Mouse (Mus musculus): ENCODE results near the gene Nrxn1. TPM values are rescaled to one million over a fixed set of nuclear protein-coding genes. Genes with fewer than 3 reads are reported as not detected.
"Not testable (repeated sequence)": the region's sequence is repeated elsewhere in the genome, so short reads cannot be mapped to it uniquely, and the experiment has no call there.

The Nrxn1 gene
- polyA plus RNA-seq, 1 experiment from 2014 or later: 5.4 TPM

DNA sequence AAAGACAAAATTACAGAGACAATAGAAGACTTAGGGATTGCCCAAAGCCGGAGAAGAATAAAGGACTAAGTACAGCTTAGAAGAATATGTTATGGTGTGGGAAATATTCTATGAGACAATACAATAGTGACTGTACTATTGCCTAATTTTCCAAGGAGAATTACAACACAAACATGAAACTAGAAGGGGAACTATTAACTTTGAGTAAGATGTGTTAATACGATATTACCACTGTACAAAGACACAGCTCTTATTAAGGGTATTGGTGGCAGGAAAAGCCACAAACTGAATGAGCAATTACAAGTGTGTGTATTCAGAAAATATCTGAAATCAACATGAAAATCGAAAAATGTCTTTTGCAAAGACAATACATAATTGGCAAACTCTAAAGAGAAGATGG, 853.9 kb downstream of the Nrxn1 start:
- Histone ChIP-seq H3K4me1 (no peaks in the 10 kb centered on the region), H3K9me3 (replicated peaks) (no peaks in the 10 kb centered on the region), H3K36me3 (no peaks in the 10 kb centered on the region), H3K4me3 (replicated peaks) (no peak overlapping the region), H3K4me2 (no peak overlapping the region), H3K27me3 (no peaks in the 10 kb centered on the region), H3K27ac (no peak overlapping the region), H3K9ac (no peak overlapping the region)
- WGBS: 84% methylated on average over 3 of the region's 3 CpGs
- no peak for ATAC-seq (replicated peaks; ENCODE audit: low FRiP score)

DNA sequence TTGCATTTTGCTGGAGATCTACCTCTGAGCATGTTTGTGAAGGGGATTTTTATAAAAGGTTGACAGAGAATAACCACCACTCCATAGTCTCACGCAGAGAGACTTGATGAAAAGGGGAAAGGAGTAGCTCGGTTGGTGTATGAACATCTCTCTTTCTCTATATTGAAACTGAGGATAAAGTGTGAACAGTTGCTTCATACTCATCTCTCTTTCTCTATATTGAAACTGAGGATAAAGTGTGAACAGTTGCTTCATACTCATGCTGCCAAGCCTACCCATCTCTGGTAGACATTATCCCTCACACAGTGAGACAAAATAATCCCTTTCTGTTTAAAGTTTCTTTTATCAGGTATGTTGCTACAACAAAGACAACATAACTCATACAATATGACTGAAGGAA, 854.4 kb downstream of the Nrxn1 start:
- Histone ChIP-seq H3K9ac (no peak overlapping the region), H3K27me3 (no peaks in the 10 kb centered on the region)
- 91% methylated on average over 2 of the region's 2 CpGs for WGBS

DNA sequence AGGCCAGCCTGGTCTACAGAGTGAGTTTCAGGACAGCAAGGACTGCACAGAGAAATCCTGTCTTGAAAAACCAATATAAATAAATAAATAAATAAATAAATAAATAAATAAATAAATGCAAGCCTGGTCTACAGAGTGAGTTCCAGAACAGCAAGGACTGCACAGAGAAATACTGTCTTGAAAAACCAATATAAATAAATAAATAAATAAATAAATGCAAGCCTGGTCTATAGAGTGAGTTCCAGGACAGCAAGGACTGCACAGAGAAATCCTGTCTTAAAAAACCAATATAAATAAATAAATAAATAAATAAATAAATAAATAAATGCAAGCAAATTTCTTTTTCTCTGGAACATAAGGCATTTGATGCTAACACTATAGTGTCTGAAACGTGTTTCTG, 857.2 kb downstream of the Nrxn1 start:
- H3K9me3 ChIP-seq (replicated peaks); H3K4me3 ChIP-seq (replicated peaks); H3K4me1 ChIP-seq; H3K4me2 ChIP-seq; ATAC-seq (replicated peaks; ENCODE audit: low FRiP score); H3K9ac ChIP-seq; H3K27ac ChIP-seq; H3K36me3 ChIP-seq; H3K27me3 ChIP-seq: not testable (repeated sequence)
- WGBS: 85% methylated on average over 1 of the region's 1 CpGs

More for the DNA sequence above, 854.4 kb downstream of the Nrxn1 start:
- Histone ChIP-seq H3K4me3 (replicated peaks) (no peak overlapping the region), H3K4me1 (no peaks in the 10 kb centered on the region), H3K4me2 (no peak overlapping the region), H3K27ac (no peak overlapping the region), H3K9me3 (replicated peaks) (no peaks in the 10 kb centered on the region), H3K36me3 (no peaks in the 10 kb centered on the region)
- no peak for ATAC-seq (replicated peaks; ENCODE audit: low FRiP score)

DNA sequence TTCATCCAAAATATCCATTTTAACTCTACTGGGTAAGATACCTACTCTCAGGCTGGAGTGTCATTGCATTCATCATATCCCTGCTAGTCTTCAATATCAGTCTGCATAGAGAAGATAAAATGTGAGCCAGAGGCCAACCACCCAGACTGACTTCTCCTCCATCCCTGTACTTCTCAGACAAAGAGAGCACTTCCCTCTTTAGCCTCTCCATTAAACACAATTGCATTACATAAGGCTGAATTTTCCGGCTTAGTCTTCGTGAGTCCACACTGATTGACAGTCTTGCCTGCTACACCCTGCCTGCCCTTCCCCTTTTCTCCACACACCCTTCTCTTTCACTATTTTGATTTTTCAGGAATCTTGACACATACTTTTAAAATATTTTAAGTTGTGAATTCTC, 858.1 kb downstream of the Nrxn1 start:
- WGBS: 89% methylated on average over 2 of the region's 2 CpGs
- no peaks in the 10 kb centered on the region for H3K4me1 ChIP-seq
- no peak overlapping the region for H3K4me2 ChIP-seq
- ATAC-seq (replicated peaks; ENCODE audit: low FRiP score): no peak
- no peak overlapping the region for H3K9ac ChIP-seq
- H3K27me3 ChIP-seq: no peaks in the 10 kb centered on the region
- no peak overlapping the region for H3K4me3 ChIP-seq (replicated peaks)
- H3K36me3 ChIP-seq: no peaks in the 10 kb centered on the region
- no peak overlapping the region for H3K27ac ChIP-seq
- no peaks in the 10 kb centered on the region for H3K9me3 ChIP-seq (replicated peaks)

DNA sequence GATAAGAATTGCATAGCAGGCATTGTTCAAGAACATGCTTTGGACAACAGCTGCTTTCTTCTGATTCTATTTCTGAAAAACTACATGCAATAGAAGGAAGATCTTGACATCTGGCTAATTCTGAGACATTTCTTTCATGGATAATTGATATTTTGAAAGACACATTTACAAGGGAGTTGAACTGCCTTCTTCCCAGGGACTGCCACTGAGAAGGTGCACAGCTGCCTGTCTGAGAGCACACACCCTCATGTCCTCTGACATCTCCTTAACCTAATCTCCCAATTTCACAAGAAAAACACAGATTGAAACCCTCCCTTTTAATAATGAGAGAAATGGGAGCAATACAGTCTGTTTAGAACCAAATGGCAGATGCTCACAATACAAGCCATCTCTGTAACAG, 884.3 kb downstream of the Nrxn1 start:
- ATAC-seq (replicated peaks; ENCODE audit: low FRiP score): no peak
- H3K4me3 ChIP-seq (replicated peaks): no peak overlapping the region
- no peaks in the 10 kb centered on the region for H3K27me3 ChIP-seq
- H3K9me3 ChIP-seq (replicated peaks): no peaks in the 10 kb centered on the region
- no peaks in the 10 kb centered on the region for H3K4me1 ChIP-seq
- no peak overlapping the region for H3K27ac ChIP-seq
- H3K9ac ChIP-seq: no peak overlapping the region
- H3K36me3 ChIP-seq: no peaks in the 10 kb centered on the region
- no peak overlapping the region for H3K4me2 ChIP-seq

DNA sequence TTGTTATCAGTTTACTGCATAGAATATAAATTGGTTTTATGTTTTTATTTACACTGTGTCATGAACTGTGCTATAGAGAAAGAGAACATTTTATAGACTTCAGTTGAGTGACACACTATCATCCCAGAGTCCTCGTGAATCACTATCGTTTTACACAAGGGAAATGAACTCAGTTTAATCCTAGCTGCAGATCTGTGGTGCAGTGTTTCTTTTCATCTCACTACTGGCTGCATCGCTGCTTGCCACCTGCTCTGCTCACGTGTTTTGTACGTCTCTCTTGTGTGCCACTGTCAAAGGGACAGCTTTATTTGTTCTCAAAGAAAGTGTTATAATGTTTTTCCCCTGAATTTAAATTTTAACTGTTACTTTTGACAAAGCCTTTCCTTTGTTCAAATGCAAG, 885.3 kb downstream of the Nrxn1 start:
- no peaks in the 10 kb centered on the region for H3K36me3 ChIP-seq
- H3K27ac ChIP-seq: no peak overlapping the region
- 53% methylated on average over 5 of the region's 5 CpGs for WGBS
- no peaks in the 10 kb centered on the region for H3K4me1 ChIP-seq
- no peak for ATAC-seq (replicated peaks; ENCODE audit: low FRiP score)
- H3K9me3 ChIP-seq (replicated peaks): no peaks in the 10 kb centered on the region
- no peak overlapping the region for H3K4me2 ChIP-seq
- no peak overlapping the region for H3K4me3 ChIP-seq (replicated peaks)
- H3K9ac ChIP-seq: no peak overlapping the region
- H3K27me3 ChIP-seq: no peaks in the 10 kb centered on the region

DNA sequence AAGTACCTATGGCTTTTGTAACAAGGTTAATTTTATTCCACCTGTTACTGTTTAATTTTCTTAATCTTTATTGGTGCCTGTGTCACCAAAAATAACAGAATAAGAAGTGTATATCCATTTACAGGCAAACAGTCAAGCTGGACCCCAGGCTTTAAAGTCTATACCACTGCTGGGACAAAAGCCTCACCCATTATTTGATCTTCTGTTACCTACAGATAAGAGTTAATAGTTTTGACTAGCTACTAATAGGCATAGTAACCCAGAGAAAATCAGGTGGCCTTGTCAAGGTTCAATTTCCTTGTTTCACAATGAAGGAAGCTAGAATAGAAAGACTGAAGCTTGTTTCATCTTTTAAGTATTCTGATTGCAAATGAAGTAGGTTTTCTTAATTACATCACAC, 888.9 kb downstream of the Nrxn1 start:
- no peaks in the 10 kb centered on the region for H3K4me1 ChIP-seq
- no peak overlapping the region for H3K27ac ChIP-seq
- ATAC-seq (replicated peaks; ENCODE audit: low FRiP score): no peak

DNA sequence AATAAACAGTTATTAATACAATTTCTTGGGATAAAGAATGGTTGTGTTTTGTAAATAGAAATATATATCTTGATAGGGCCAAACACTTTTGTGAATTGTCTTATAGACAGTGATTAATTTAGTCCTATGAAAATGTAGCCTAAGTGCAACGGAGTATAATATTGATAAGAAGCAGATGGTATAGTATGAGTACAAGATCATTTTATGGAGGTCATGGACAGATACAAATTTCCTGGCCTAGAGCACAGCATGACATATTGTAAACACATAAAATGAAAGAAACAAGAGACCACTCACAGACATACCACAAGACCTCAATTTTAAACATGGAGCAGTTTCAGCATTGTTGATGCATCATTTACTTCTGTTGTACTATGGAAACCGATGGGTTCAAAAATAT, 890.1 kb downstream of the Nrxn1 start:
- 64% methylated on average over 2 of the region's 2 CpGs for WGBS
- Histone ChIP-seq H3K9me3 (replicated peaks) (no peaks in the 10 kb centered on the region), H3K27ac (no peak overlapping the region), H3K4me1 (no peaks in the 10 kb centered on the region), H3K4me3 (replicated peaks) (no peak overlapping the region), H3K36me3 (no peaks in the 10 kb centered on the region), H3K4me2 (no peak overlapping the region), H3K9ac (no peak overlapping the region), H3K27me3 (no peaks in the 10 kb centered on the region)
- ATAC-seq (replicated peaks; ENCODE audit: low FRiP score): peak; percentile 40; the same call in 1 of the 2 replicates

More for the DNA sequence above, 888.9 kb downstream of the Nrxn1 start:
- Histone ChIP-seq H3K9me3 (replicated peaks) (no peaks in the 10 kb centered on the region), H3K36me3 (no peaks in the 10 kb centered on the region), H3K27me3 (no peaks in the 10 kb centered on the region), H3K4me3 (replicated peaks) (no peak overlapping the region), H3K4me2 (no peak overlapping the region), H3K9ac (no peak overlapping the region)

DNA sequence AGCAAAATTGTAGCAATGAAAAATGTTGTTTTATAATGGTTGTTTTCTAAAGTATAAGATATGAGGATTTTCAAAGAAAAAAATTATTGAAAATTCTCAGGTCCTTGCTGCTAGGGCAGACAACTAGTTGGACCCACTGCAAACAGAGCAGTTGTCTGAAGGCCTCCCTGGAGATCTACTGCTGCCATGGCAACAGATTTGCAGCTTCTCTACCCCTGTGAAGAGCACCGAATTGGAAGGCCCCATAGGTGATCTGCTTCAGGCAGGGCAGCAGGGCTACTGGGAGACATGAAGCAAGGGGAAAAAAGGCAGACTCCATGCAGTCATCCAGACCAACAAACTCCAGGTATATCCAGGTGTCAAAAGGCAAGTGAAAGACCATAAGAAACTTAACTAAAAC, 896.1 kb downstream of the Nrxn1 start:
- no peak overlapping the region for H3K4me2 ChIP-seq
- 7% methylated on average over 1 of the region's 1 CpGs for WGBS
- no peak for ATAC-seq (replicated peaks; ENCODE audit: low FRiP score)
- H3K9ac ChIP-seq: no peak overlapping the region
- H3K36me3 ChIP-seq: no peaks in the 10 kb centered on the region
- H3K4me1 ChIP-seq: no peaks in the 10 kb centered on the region
- no peaks in the 10 kb centered on the region for H3K27me3 ChIP-seq
- H3K27ac ChIP-seq: no peak overlapping the region
- H3K9me3 ChIP-seq (replicated peaks): no peaks in the 10 kb centered on the region
- H3K4me3 ChIP-seq (replicated peaks): no peak overlapping the region

DNA sequence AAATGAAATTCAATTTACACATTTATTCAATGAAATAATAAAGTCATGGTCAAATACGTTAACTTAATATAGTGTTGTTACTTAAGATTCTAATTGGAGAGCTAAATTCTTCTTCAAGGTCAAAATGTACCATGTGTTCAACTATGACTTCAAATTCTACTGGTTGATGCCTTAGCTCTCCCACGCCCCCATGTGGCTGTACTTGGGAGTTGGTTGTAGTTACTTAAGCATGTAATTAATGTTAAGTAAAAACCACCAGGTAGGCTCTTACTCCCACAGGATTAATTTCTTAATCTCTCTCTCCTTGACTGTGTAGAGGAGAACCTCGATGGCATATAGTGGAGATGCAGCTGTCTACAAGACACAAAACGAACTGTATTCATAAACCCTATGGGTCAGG, 951.3 kb downstream of the Nrxn1 start:
- WGBS: 60% methylated on average over 4 of the region's 4 CpGs
- H3K9ac ChIP-seq: no peak overlapping the region
- no peaks in the 10 kb centered on the region for H3K4me1 ChIP-seq
- no peak overlapping the region for H3K4me2 ChIP-seq
- no peak overlapping the region for H3K27ac ChIP-seq
- H3K4me3 ChIP-seq (replicated peaks): no peak overlapping the region
- H3K27me3 ChIP-seq: no peaks in the 10 kb centered on the region
- H3K9me3 ChIP-seq (replicated peaks): no peaks in the 10 kb centered on the region
- no peak for ATAC-seq (replicated peaks; ENCODE audit: low FRiP score)
- no peaks in the 10 kb centered on the region for H3K36me3 ChIP-seq

DNA sequence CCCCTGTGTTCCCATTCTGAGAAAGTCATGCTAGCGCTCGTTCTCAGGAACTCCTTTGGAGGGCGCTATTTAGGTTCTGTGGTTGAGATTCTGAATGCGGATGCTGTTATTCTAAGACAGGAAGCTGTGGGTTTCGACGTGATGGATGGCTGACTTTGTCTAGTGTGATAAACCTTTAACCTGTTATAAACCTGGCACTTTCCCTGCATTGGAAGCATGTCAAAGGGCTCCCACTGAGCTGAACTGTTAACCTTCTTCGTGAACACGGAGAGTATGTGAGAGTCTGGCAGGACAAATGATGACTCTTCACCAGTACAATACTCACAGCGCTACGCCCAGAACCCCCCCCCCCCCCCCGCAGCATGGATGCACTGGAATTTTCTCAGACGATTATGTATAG, 962.0 kb downstream of the Nrxn1 start:
- H3K27me3 ChIP-seq: no peaks in the 10 kb centered on the region
- WGBS: 57% methylated on average over 12 of the region's 12 CpGs
- H3K9me3 ChIP-seq (replicated peaks): no peaks in the 10 kb centered on the region
- no peak overlapping the region for H3K4me3 ChIP-seq (replicated peaks)
- no peaks in the 10 kb centered on the region for H3K36me3 ChIP-seq
- H3K27ac ChIP-seq: no peak overlapping the region
- H3K4me2 ChIP-seq: no peak overlapping the region
- H3K9ac ChIP-seq: no peak overlapping the region
- no peak for ATAC-seq (replicated peaks; ENCODE audit: low FRiP score)
- no peaks in the 10 kb centered on the region for H3K4me1 ChIP-seq

DNA sequence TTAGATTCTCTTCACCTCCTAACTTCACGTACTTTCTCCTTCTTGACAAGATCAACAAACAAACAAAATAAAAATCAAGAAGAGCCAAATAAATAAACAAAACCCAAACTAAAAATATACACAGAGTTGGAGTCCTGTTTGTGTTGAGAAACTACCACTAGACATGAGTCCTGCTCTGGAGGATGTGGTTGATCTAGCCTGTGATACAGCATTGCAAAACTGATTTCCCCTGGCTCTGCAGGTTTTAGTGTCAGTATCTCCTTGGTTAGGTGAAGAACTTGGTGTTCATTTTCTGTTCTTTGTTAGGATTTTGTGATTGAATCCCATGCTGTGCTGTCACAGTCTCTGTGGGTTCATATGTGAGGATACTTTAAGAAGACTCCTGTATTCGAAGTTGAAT, 963.7 kb downstream of the Nrxn1 start:
- Histone ChIP-seq H3K9ac (no peak overlapping the region), H3K27ac (no peak overlapping the region), H3K9me3 (replicated peaks) (no peaks in the 10 kb centered on the region), H3K27me3 (no peaks in the 10 kb centered on the region), H3K4me1 (no peaks in the 10 kb centered on the region), H3K4me3 (replicated peaks) (no peak overlapping the region), H3K36me3 (no peaks in the 10 kb centered on the region), H3K4me2 (no peak overlapping the region)
- WGBS: 82% methylated on average over 2 of the region's 2 CpGs
- no peak for ATAC-seq (replicated peaks; ENCODE audit: low FRiP score)

DNA sequence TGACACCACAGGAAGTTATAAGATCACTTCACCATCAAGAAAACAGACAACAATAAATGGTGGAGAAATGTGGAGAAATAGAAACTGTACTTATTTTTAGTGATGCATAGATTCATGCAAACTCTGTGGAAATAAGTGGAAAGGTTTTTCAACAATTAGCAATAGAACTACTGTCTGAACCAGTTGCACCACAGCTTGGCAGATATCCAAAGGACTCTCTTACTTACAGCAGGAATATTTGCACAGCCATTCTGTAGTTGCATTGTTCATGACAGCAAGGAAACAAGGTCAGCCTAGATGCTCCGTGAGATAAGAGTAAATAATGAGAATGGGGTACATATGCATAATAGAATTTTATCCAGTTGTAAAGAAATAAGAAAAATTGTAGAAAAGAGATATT, 965.3 kb downstream of the Nrxn1 start:
- Histone ChIP-seq H3K4me2 (no peak overlapping the region), H3K27ac (no peak overlapping the region), H3K36me3 (no peaks in the 10 kb centered on the region), H3K9ac (no peak overlapping the region), H3K4me3 (replicated peaks) (no peak overlapping the region), H3K27me3 (no peaks in the 10 kb centered on the region), H3K9me3 (replicated peaks) (no peaks in the 10 kb centered on the region), H3K4me1 (no peaks in the 10 kb centered on the region)
- 60% methylated on average over 1 of the region's 1 CpGs for WGBS
- ATAC-seq (replicated peaks; ENCODE audit: low FRiP score): no peak

Measured in kidney, embryonic 15.5 days (tissue).